Mouse (Mus musculus) cerebellum, adult 8-10 months (tissue): ENCODE results near the gene Pln.
A peak's percentile ranks its signal among the peaks of the same experiment; 100 is the strongest.

Experiments
- DNase-seq: peaks from one replicate; pipeline ENCODE4 v3.0.0; 2022

Gene Pln

GRCm38 (mm10) chr10:53367265-53367664 is 29.8 kb downstream of the Pln start:
- DNase-seq, result no peak

GRCm38 (mm10) chr10:53373885-53374578 is 36.6 kb downstream of the Pln start:
- DNase-seq, result no peak

DNA sequence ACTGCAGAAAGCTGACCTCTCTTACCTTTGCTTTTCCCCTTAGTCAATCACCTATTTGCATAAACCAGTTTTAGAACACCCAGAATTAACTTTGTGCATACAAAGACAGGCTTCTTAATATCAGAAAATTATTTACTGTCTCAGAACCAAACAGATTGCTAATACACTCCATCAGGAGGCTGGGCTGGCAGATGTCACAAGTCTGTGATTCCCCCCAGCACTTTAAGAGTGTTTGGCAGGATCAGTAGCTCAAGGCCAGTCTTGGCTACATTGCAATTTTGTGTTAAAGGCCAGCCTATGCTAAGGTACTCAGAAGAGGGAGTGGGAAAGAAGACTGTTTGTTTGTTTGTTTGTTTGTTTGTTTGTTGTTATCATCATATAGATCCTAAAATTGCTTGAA is 39.6 kb downstream of the Pln start:
- DNase-seq, result no peak

- DNase-seq, result no peak
Measured at GRCm38 (mm10) chr10:53378296-53378695, 40.8 kb downstream of the Pln start.

- DNase-seq, result peak; percentile 54
Measured at GRCm38 (mm10) chr10:53378981-53379708, 41.7 kb downstream of the Pln start.

DNA sequence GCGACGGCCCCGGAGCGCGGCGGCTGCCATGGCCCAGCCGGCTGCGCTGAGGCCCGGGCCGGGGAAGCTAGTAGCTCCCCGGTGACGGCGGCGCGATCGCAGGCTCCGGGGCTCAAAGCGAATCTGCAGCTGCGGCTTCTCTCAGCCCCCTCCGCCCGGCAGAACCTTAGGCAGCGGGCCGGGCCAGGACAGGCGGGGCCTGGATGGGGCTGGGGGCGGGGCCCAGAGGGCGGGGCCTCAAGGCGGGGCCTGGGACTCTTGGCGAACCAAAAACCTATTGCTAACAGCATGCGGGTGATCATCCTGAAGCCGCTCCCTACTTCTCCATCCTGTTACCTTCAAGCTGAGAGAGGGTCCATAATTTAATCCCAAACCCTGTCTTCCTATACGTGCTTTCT is 42.2 kb downstream of the Pln start, which contains the start of gene Cep85l:
TSS of gene Cep85l (minus strand) at position 239 of the 398 bp plus-strand sequence.
- peak; percentile 84 for DNase-seq

- no peak for DNase-seq
Measured at GRCm38 (mm10) chr10:53382696-53383365, 45.4 kb downstream of the Pln start.

DNA sequence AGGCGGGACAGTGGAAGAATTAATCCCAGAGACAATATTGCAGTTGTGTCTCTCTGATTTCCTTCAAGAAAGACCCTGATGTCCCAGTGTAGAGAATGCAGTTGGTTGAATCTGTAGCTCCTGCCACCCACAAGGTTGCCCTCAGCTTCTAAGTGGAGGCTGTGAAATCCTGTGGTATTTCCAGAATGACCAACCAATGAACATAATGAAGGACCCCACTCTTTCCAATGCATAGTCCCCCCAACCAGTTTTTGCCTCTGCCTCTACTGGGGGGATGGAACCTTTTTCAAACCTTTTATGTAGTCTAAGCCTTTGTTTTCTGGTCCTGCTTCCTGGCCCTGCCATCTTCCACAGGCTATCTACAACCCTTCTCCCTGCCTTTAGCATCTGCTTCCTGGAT is 47.4 kb downstream of the Pln start:
- DNase-seq, result no peak

GRCm38 (mm10) chr10:53385438-53385837 is 48.0 kb downstream of the Pln start:
- DNase-seq, result no peak

DNA sequence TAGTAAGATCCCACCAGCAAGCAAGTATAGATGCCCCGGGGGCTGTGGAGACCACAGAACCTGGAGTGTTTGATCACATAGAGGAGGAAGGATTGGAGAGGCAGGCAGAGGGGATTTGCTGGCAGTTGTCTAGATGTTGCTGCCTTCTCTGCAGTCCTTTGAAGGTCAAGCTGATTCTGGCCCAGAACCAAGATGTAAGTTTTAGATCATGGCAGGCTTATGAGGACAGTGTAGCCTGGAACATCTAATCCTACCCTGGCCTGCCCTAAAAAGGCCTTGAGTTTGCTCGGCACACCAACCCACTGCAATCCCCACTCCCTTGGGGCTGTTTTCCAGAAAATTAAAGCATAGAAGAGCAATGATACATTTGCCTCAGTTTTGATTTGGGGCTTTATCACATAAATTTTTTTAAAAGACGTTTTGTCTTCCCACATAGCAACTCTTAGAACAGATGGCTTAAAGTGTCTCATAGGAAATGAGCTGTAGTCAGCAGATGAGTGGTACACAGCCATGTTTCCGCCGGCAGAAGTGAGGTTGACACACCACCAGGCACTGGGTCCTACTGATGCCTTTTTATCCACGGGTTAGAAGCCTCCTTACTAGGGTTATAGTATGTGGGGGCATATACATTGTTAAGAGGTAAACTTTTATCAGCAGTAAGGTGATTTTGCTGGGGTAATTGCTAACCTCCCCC is 50.9 kb downstream of the Pln start:
- no peak for DNase-seq

- DNase-seq, result no peak
Measured at GRCm38 (mm10) chr10:53394923-53395629, 57.6 kb downstream of the Pln start.
